Mouse (Mus musculus): ENCODE measurements around the gene Mrgprd. TPM values are rescaled to one million over a fixed set of nuclear protein-coding genes. Genes with fewer than 3 reads are reported as not detected.

Gene Mrgprd
- total RNA-seq, 2 experiments from 2014 or later, result not detected

- intact Hi-C loops (cut with DNase I), result no loop called here
- peak; percentile 49 to 69 for DNase-seq
Observed at GRCm38 (mm10) chr7:145301341-145302005, 13.2 kb upstream of the Mrgprd start.

- peak; percentile 78 to 80 for DNase-seq
- intact Hi-C loops (cut with DNase I), result no loop called here
Observed at GRCm38 (mm10) chr7:145302488-145303285, 11.9 kb upstream of the Mrgprd start.

DNA sequence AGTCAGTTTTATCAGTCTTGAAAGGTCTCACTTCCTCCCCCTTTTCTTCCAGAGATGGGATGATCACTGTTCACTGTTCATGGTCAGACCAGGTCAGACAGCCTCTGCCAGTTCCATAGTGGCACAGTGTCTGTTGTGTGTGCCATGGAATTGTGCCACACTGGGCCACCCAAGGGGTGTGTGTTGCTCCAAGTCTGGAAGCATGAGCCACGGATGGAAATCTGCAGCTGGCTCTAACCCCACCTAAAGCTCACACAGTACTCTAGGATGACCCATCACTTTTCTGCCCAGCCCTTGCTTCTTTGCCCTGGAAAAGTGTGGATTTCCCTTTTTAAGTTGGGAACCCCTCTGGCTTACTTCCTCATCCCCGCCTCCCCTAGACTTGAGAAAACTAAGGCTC is 10.5 kb upstream of the Mrgprd start:
- intact Hi-C loops (cut with DNase I), result no loop called here
- no peak for DNase-seq

DNA sequence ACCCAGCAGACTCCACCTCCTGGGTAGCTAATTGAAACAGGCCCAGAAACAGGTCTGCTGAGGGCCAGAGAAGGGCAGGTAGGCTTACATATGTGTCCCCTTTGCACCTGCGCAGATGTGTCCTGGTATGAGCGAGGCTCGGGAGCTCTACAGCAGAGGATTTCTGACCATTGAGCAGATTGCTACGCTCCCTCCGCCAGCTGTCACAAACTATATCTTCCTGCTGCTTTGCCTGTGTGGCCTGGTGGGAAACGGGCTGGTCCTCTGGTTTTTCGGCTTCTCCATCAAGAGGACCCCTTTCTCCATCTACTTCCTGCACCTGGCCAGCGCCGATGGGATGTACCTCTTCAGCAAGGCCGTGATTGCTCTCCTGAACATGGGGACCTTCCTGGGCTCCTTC is 7.0 kb upstream of the Mrgprd start:
- DNase-seq, result no peak
- intact Hi-C loops (cut with DNase I), result no loop called here

GRCm38 (mm10) chr7:145308061-145308675 is 6.5 kb upstream of the Mrgprd start:
- intact Hi-C loops (cut with DNase I), result no loop called here
- DNase-seq, result peak in 1 of 2 experiments; percentile 10

- DNase-seq, result peak; percentile 22
- intact Hi-C loops (cut with DNase I), result no loop called here
Observed at GRCm38 (mm10) chr7:145308866-145309265, 5.8 kb upstream of the Mrgprd start.

- intact Hi-C loops (cut with DNase I), result no loop called here
- no peak for DNase-seq
Observed at GRCm38 (mm10) chr7:145309877-145310276, 4.8 kb upstream of the Mrgprd start.

GRCm38 (mm10) chr7:145310526-145310925 is 4.1 kb upstream of the Mrgprd start:
- intact Hi-C loops (cut with DNase I), result no loop called here
- DNase-seq, result no peak

DNA sequence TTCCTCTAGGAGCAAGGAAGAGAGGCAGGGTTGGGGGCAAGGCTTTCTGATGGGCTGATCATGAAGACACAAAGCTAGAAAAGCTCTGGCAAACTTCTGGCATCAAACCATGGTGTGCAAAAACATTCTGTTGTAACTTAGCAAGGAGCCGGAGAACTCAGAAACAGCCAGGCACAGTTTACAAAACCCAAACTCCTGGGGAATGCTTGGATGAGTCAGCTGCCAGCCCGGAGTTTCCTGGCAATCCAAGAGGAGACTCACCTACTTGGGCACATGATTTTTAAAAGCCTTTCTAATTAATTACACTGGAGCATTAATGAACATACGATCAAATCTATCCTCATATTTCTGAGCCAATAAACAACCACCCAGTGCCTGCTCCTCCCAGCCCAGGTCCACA is 2.5 kb upstream of the Mrgprd start:
- intact Hi-C loops (cut with DNase I), result no loop called here
- DNase-seq, result no peak

GRCm38 (mm10) chr7:145317522-145317921 is 2.9 kb downstream of the Mrgprd start:
- no peak for DNase-seq
- intact Hi-C loops (cut with DNase I), result no loop called here

GRCm38 (mm10) chr7:145319481-145319880 is 4.8 kb downstream of the Mrgprd start:
- intact Hi-C loops (cut with DNase I), result no loop called here
- DNase-seq, result no peak

GRCm38 (mm10) chr7:145323607-145324006 is 9.0 kb downstream of the Mrgprd start:
- intact Hi-C loops (cut with DNase I), result no loop called here
- no peak for DNase-seq

- no peak for DNase-seq
- intact Hi-C loops (cut with DNase I), result no loop called here
Observed at GRCm38 (mm10) chr7:145325697-145326096, 11.1 kb downstream of the Mrgprd start.

GRCm38 (mm10) chr7:145329982-145330381 is 15.3 kb downstream of the Mrgprd start:
- intact Hi-C loops (cut with DNase I), result no loop called here
- DNase-seq, result peak in 1 of 2 experiments; percentile 22

GRCm38 (mm10) chr7:145330641-145331040 is 16.0 kb downstream of the Mrgprd start:
- DNase-seq, result peak; percentile 22 to 35
- intact Hi-C loops (cut with DNase I), result no loop called here

DNA sequence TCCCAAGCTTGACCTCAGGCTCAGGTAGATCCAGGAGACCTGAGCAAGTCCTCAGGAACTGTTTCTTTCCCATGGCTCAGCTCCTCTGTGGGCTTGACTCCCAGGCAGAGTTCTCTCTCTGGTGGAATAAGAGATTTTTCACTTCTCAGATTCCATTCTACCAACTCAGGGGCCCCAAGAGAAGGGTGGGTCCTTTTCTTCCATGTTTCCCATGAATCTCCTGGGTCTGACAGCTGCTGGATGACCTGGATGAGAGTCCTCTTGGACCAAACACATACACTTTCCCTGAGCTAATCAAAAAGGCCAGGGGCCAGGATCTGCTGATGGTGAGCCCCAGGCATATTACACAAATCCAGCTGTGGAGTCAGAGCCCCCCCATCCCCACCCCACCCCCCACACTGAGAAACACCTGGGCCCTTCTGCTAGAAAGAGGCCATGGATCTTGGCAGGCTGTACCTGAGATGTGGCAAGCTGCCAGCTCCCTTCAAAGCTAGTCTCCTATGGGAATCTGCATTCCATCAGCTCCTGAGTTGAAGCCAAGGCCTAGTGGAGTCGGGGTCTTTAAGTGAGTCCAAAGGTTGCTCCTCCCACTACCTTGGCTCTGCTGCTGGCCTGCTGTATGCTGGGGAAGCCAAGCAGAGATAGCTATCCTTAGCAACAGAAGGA is 17.9 kb downstream of the Mrgprd start:
- peak; percentile 36 to 37 for DNase-seq
- intact Hi-C loops (cut with DNase I), result no loop called here

DNA sequence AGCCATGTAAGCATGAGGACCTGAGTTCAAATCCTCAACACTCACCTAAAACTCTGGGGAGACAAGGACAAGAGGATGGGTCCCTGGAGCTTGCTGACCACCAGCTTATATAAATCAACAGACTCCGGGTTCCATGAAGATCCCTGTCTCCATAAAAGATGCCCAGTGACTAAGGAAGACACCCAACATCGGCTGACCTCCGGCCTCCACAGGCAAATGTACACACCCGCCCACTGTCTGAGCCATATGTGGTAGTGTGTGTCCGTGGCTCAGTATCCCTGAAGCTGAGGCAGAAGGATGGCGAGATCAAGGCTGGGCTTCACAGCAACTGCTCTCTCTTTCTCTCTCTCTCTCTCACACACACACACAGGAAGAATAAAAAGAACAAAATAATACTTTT is 19.3 kb downstream of the Mrgprd start:
- intact Hi-C loops (cut with DNase I), result no loop called here
- DNase-seq, result no peak

- DNase-seq, result peak; percentile 17 to 19
- intact Hi-C loops (cut with DNase I), result no loop called here
Observed at GRCm38 (mm10) chr7:145334428-145335027, 19.9 kb downstream of the Mrgprd start.

GRCm38 (mm10) chr7:145335199-145335598 is 20.6 kb downstream of the Mrgprd start:
- DNase-seq, result peak; percentile 35 to 45
- intact Hi-C loops (cut with DNase I), result no loop called here

DNA sequence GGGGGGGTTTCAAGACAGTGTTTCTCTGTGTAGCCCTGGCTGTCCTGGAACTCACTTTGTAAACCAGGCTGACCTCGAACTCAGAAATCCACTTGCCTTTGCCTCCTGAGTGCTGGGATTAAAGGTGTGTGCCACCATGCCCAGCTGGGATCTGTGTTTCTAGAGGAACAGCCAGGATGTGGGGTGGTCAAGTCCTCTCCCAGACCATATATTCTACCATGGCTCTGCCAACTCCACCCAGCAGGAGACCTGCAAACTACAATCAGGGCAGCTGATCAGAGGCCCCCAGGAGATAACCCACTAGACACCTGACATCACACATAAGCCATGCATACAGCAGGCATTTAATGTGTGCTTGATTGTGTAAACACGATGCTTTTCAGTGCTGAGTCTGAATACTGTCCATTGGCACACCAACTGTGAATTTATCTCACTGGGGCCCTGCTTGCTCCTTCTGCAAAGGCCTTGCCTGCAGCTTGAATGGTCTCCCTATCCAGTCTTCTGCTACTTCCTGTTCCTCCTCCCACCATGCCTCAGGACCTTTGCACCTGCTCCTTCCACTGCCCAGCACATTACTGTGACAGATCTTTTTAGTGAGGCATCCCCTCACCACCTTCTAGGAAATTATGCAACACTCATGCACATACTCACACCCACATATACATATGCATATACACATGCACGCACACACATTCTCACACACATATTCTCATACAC is 21.1 kb downstream of the Mrgprd start:
- no peak for DNase-seq

More for the DNA sequence above, 21.1 kb downstream of the Mrgprd start:
- intact Hi-C loops (cut with DNase I), result no loop called here
